9 mouse cellular contexts compared by ENCODE assay signal in the genomic region with DNA sequence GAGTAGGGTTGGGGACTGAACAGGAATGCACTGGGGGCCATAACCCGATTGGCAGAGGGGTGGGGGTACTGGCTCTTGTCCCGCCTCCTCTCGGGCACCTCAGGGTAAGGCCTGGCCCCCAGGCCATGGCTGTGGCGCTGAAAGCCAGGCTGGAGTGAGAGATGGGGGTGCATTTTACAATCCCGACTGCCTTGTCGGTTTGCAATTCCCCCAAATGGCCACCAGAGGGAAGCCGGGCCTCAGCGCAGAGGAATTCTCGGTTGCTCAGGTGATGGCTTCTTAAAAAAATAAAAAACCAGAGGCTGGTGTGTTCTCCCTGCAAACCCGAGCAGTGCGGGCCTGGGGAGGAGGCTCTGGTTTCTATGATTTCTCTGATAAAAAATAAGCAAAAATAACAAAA. TPM values are rescaled to one million over a fixed set of nuclear protein-coding genes. Genes with fewer than 3 reads are reported as not detected.
DNase-seq lines count a peak whose midpoint lies in the region; ATAC-seq and TF ChIP-seq lines count a peak whose summit lies in the region.
"Had no signal": no experiment of that assay in that cellular context is flagged by ENCODE, and none has a peak within 500 bp of the region (broad histone marks: within the 10 kb centered on the region; RNA-seq: fewer than 3 reads in every experiment).

No protein-coding gene starts in this region.

- peak; percentile 93 for TF ChIP-seq CTCF in layer of hippocampus, adult 2 months (conservative IDR thresholded peaks at IDR 0.05)
- TF ChIP-seq CTCF in E14TG2a.4 (conservative IDR thresholded peaks at IDR 0.05; ENCODE audit: low read length), result peak; percentile 99
- TF ChIP-seq CTCF in bone marrow macrophage, adult 2 months (IDR thresholded peaks at IDR 0.05; ENCODE audit: low read depth, low read length), result peak; percentile 89

- TF ChIP-seq POLR2A in bone marrow macrophage, adult 2 months (IDR thresholded peaks at IDR 0.05; ENCODE audit: borderline replicate concordance, low read depth, low read length), result no peak

- peak; percentile 45; the same call in 1 of the 2 replicates for ATAC-seq in frontal cortex, adult (ENCODE audit: low TSS enrichment)

- no peaks in the 10 kb centered on the region for H3K36me3 ChIP-seq in E14TG2a.4 (ENCODE audit: insufficient read depth, low read length)
- H3K36me3 ChIP-seq: embryonic facial prominence, embryonic 15.5 days had no signal

- peak in 1 of 2 experiments; percentile 60 for DNase-seq in layer of hippocampus, adult 2 months (ENCODE audit: low spot score in 2 of 2)
- no peak for DNase-seq in layer of hippocampus, adult 8-10 months (ENCODE audit: low spot score in 2 of 2)
- peak; percentile 63 for DNase-seq in left cerebral cortex, postnatal 4 days
- peak; percentile 84 for DNase-seq in retina, embryonic 14.5 days (ENCODE audit: low spot score)
- no peak for DNase-seq in gastrocnemius, postnatal 36 days

- H3K4me1 ChIP-seq in E14TG2a.4 (replicated peaks; ENCODE audit: low read depth, low read length), result peaks cover 44% of the 10 kb centered on the region
- peaks cover 10% of the 10 kb centered on the region for H3K4me1 ChIP-seq in bone marrow macrophage, adult 2 months (ENCODE audit: control insufficient read depth, insufficient read depth, low read length)

- H3K27ac ChIP-seq in layer of hippocampus, adult 2 months, result no peak overlapping the region
- no peak overlapping the region for H3K27ac ChIP-seq in bone marrow macrophage, adult 2 months (ENCODE audit: insufficient read depth, low read depth, low read length)
- H3K27ac ChIP-seq: embryonic facial prominence, embryonic 15.5 days had no signal

- intact Hi-C loops in left cerebral cortex, postnatal 4 days (cut with DNase I), result no loop called here
- intact Hi-C loops in gastrocnemius, postnatal 36 days (cut with DNase I), result no loop called here

- H3K27me3 ChIP-seq in E14TG2a.4 (ENCODE audit: insufficient read depth, low read length), result peaks cover 46% of the 10 kb centered on the region

- H3K9me3 ChIP-seq in E14TG2a.4 (ENCODE audit: low read length), result no peaks in the 10 kb centered on the region
- H3K9me3 ChIP-seq: embryonic facial prominence, embryonic 15.5 days had no signal

- no peak overlapping the region for H3K4me3 ChIP-seq in layer of hippocampus, adult 2 months
- no peak overlapping the region for H3K4me3 ChIP-seq in E14TG2a.4 (replicated peaks; ENCODE audit: low read length)
- no peak overlapping the region for H3K4me3 ChIP-seq in bone marrow macrophage, adult 2 months (ENCODE audit: insufficient read depth, low read length)
- H3K4me3 ChIP-seq: embryonic facial prominence, embryonic 15.5 days had no signal

RNA-seq across cellular contexts. Expression of a gene that starts 2.6 kb away (rescaled TPM):
- total RNA-seq in layer of hippocampus, adult 2 months (2021), result 1 to 10 TPM; 2.3 to 4.2 TPM
- total RNA-seq in layer of hippocampus, adult 8-10 months (2022), result 1 to 10 TPM; 3.3 to 4.3 (median 3.9) TPM
- polyA plus RNA-seq in bone marrow macrophage, adult 2 months (2012; ENCODE audit: insufficient read depth, insufficient read length, missing spikeins), result not detected in 2 replicates
- 1 to 10 TPM in 1 of 2 experiments, under 1 TPM in 1; 0.72 to 1.8 TPM for total RNA-seq in left cerebral cortex, postnatal 4 days (2021)
- total RNA-seq in gastrocnemius, postnatal 36 days (2021), result under 1 TPM in 1 of 2 experiments, not detected in 1; 0.27 TPM

RNA-seq across cellular contexts. Expression of a gene that starts 3.0 kb away (rescaled TPM):
- total RNA-seq in layer of hippocampus, adult 2 months (2021), result 1 to 10 TPM; 5.0 to 5.3 TPM
- total RNA-seq in layer of hippocampus, adult 8-10 months (2022), result 1 to 10 TPM; 4.3 to 8.0 (median 6.5) TPM
- polyA plus RNA-seq in bone marrow macrophage, adult 2 months (2012; ENCODE audit: insufficient read depth, insufficient read length, missing spikeins), result not detected in 2 replicates
- total RNA-seq in left cerebral cortex, postnatal 4 days (2021), result 1 to 10 TPM; 2.0 to 2.1 TPM
- total RNA-seq in gastrocnemius, postnatal 36 days (2021), result not detected

RNA-seq across cellular contexts. Expression of a gene that starts 31.3 kb away (rescaled TPM):
- 10 to 100 TPM in 1 of 2 experiments, 1 to 10 TPM in 1; 5.8 to 10.5 TPM for total RNA-seq in layer of hippocampus, adult 2 months (2021)
- total RNA-seq in layer of hippocampus, adult 8-10 months (2022), result 1 to 10 TPM; 4.8 to 6.1 (median 5.8) TPM
- polyA plus RNA-seq in bone marrow macrophage, adult 2 months (2012; ENCODE audit: insufficient read depth, insufficient read length, missing spikeins), result 1.2 and 1.6 TPM in 2 replicates
- total RNA-seq in left cerebral cortex, postnatal 4 days (2021), result 1 to 10 TPM; 3.0 to 3.3 TPM
- total RNA-seq in gastrocnemius, postnatal 36 days (2021), result 10 to 100 TPM in 1 of 2 experiments, 1 to 10 TPM in 1; 7.1 to 10.4 TPM

RNA-seq across cellular contexts. Expression of a gene that starts 53.5 kb away (rescaled TPM):
- under 1 TPM; 0.20 to 0.34 TPM for total RNA-seq in layer of hippocampus, adult 2 months (2021)
- 1 to 10 TPM in 3 of 4 experiments, under 1 TPM in 1; 0.84 to 1.4 (median 1.4) TPM for total RNA-seq in layer of hippocampus, adult 8-10 months (2022)
- not detected in 2 replicates for polyA plus RNA-seq in bone marrow macrophage, adult 2 months (2012; ENCODE audit: insufficient read depth, insufficient read length, missing spikeins)
- under 1 TPM; 0.42 to 0.44 TPM for total RNA-seq in left cerebral cortex, postnatal 4 days (2021)
- total RNA-seq in gastrocnemius, postnatal 36 days (2021), result under 1 TPM in 1 of 2 experiments, not detected in 1; 0.64 TPM

Comparison
In these comparisons a context has a peak if more than half of its experiments do, and no peak if none do; other contexts are left out.
1. DNase-seq: peak in left cerebral cortex, postnatal 4 days (single experiment) and retina, embryonic 14.5 days (single experiment); none in layer of hippocampus, adult 8-10 months (0 of 2) and gastrocnemius, postnatal 36 days (0 of 2).
2. Peak in every context shown above with its lines, with median percentiles within 50 percentile points of each other: CTCF ChIP-seq.